Comparison of ENCODE assay signal across 8 mouse cellular contexts in genomic region chr1:186748724-186749653, GRCm38 (mm10). TPM values are rescaled to one million over a fixed set of nuclear protein-coding genes. Genes with fewer than 3 reads are reported as not detected.
DNase-seq lines count a peak whose midpoint lies in the region; ATAC-seq lines count a peak whose summit lies in the region.

TSS of gene Rrp15 (minus strand) at chr1:186749358.

- no peaks in the 10 kb centered on the region for H3K36me3 ChIP-seq in hindbrain, embryonic 14.5 days (replicated peaks; ENCODE audit: control insufficient read depth, insufficient read depth)

- H3K4me1 ChIP-seq in hindbrain, embryonic 14.5 days (replicated peaks; ENCODE audit: control insufficient read depth, insufficient read depth, low read length): peaks cover 16% of the 10 kb centered on the region

- peak; percentile 91 for ATAC-seq in hindbrain, embryonic 14.5 days (ENCODE audit: low FRiP score)

- peak within 1 kb of the TSS; percentile 60 for H3K4me3 ChIP-seq in hindbrain, embryonic 14.5 days (replicated peaks; ENCODE audit: low read length)

- H3K27me3 ChIP-seq in hindbrain, embryonic 14.5 days (ENCODE audit: control insufficient read depth, insufficient read depth, low read length): no peaks in the 10 kb centered on the region

- H3K9ac ChIP-seq in hindbrain, embryonic 14.5 days: peak within 1 kb of the TSS; percentile 69

- peak within 1 kb of the TSS; percentile 69 for H3K27ac ChIP-seq in hindbrain, embryonic 14.5 days

- DNase-seq in R1 (ENCODE audit: low read depth, low spot score): peak; percentile 94
- peak; percentile 88 to 91 for DNase-seq in cerebellum, postnatal 25 days
- DNase-seq in frontal cortex, postnatal 25 days (ENCODE audit: low spot score in 2 of 2): peak; percentile 70 to 77
- DNase-seq in hindbrain, embryonic 14.5 days (ENCODE audit: low spot score): peak; percentile 95
- peak; percentile 81 to 83 for DNase-seq in layer of hippocampus, postnatal 36 days
- peak; percentile 83 for DNase-seq in lung, postnatal 36 days
- peak; percentile 95 for DNase-seq in retina, postnatal 1 day
- peak; percentile 73 to 81 for DNase-seq in urinary bladder, adult 18-20 months (ENCODE audit: low spot score in 2 of 2)

- H3K4me2 ChIP-seq in hindbrain, embryonic 14.5 days (replicated peaks): peak within 1 kb of the TSS; percentile 77

- H3K9me3 ChIP-seq in hindbrain, embryonic 14.5 days (ENCODE audit: control insufficient read depth, low read length): no peaks in the 10 kb centered on the region

- WGBS in hindbrain, embryonic 14.5 days: under 1% methylated on average over 46 of the region's 46 CpGs

RNA-seq across cellular contexts. Expression of gene Rrp15, which starts in this region (rescaled TPM):
- polyA plus RNA-seq in hindbrain, embryonic 14.5 days (2014; fragmentation: Nextera tagmentation; extraction: Ambion mirVana): 26.8 and 27.9 TPM in 2 replicates
- 10 to 100 TPM; 14.7 to 14.8 TPM for total RNA-seq in layer of hippocampus, postnatal 36 days (2021)

Comparison
In these comparisons a context has a peak if more than half of its experiments do, and no peak if none do; other contexts are left out.
1. Peak in every context shown above with its lines: DNase-seq, ATAC-seq, H3K4me3 ChIP-seq and H3K27ac ChIP-seq.